Mouse (Mus musculus) heart, adult 2 months (tissue): ENCODE data around the gene Rnase9. TPM values are rescaled to one million over a fixed set of nuclear protein-coding genes. Genes with fewer than 3 reads are reported as not detected.

Source experiments
- DNase-seq, 2 experiments: peaks; one replicate each; pipeline ENCODE4 v3.0.0; 2021
- H3K27ac ChIP-seq: fragments of 200-600 bp; 2 replicates; pipeline ENCODE4 v1.8.1; 2022
- H3K27me3 ChIP-seq: fragments of 200-500 bp; 2 replicates; pipeline ENCODE4 v1.6.1; 2012; ENCODE audit warnings: mild to moderate bottlenecking, low read length, inconsistent platforms, mixed read lengths; ENCODE audit not compliant: control insufficient read depth, insufficient read depth
- H3K36me3 ChIP-seq: fragments of 200-500 bp; 2 replicates; pipeline ENCODE4 v1.6.1; 2012; ENCODE audit warnings: low read length, inconsistent platforms; ENCODE audit not compliant: control insufficient read depth, insufficient read depth
- H3K4me1 ChIP-seq: fragments of 200-500 bp; 2 replicates; pipeline ENCODE4 v1.6.1; 2011; ENCODE audit warnings: low read length; ENCODE audit not compliant: control insufficient read depth, insufficient read depth
- H3K4me3 ChIP-seq: fragments of 200-600 bp; 2 replicates; pipeline ENCODE4 v1.8.1; 2022
- H3K79me2 ChIP-seq: fragments of 200-500 bp; replicated peaks from 2 replicates; pipeline ENCODE4 v1.6.1; 2012; ENCODE audit warnings: mild to moderate bottlenecking, inconsistent platforms, low read length, moderate library complexity, mixed read lengths; ENCODE audit not compliant: control insufficient read depth, insufficient read depth
- H3K9ac ChIP-seq: fragments of 200-500 bp; 2 replicates; pipeline ENCODE4 v1.6.1; 2012; ENCODE audit warnings: low read depth, mild to moderate bottlenecking, control low read depth, inconsistent platforms, low read length, mixed read lengths
- CTCF ChIP-seq: fragments of 200-600 bp; IDR thresholded peaks from 2 replicates; pipeline ENCODE4 v1.8.1; 2022; ENCODE audit warnings: antibody characterized with exemption, mild to moderate bottlenecking, moderate library complexity
- EP300 ChIP-seq: fragments of 200-500 bp; IDR thresholded peaks from 2 replicates; pipeline ENCODE4 v1.6.1; 2011; ENCODE audit warnings: low read depth, low read length, control low read depth; ENCODE audit not compliant: insufficient read depth
- POLR2A ChIP-seq: fragments of 200-500 bp; IDR thresholded peaks from 2 replicates; pipeline ENCODE4 v1.6.1; 2011; ENCODE audit warnings: mild to moderate bottlenecking, low read depth, low read length, control low read depth; ENCODE audit not compliant: insufficient read depth
- WGBS: fragments of 180-500 bp; shearing (Covaris S2); methylation state at CpG from one replicate; pipeline ENCODE4 v1.1.7; 2018; 5-methylcytosine and 5-hydroxymethylcytosine counted together
- intact Hi-C: fragments of 180-260 bp; cut with DNase I; formaldehyde crosslinking; loops from one replicate; pipeline ENCODE4 v1.15.1; 2025
- polyA plus RNA-seq: library from polyadenylated mRNA; depleted of rRNA; stranded (reverse); fragments of >200 nt; gene quantifications from 2 replicates; pipeline ENCODE4 v1.2.3, GENCODE M21; 2012; rRNA removed
- total RNA-seq, 2 experiments: library from RNA; stranded (reverse); gene quantifications; 2 replicates each; pipeline ENCODE4 v1.2.3; 2021

Gene Rnase9
- total and polyA plus RNA-seq, 3 experiments, result not detected

DNA sequence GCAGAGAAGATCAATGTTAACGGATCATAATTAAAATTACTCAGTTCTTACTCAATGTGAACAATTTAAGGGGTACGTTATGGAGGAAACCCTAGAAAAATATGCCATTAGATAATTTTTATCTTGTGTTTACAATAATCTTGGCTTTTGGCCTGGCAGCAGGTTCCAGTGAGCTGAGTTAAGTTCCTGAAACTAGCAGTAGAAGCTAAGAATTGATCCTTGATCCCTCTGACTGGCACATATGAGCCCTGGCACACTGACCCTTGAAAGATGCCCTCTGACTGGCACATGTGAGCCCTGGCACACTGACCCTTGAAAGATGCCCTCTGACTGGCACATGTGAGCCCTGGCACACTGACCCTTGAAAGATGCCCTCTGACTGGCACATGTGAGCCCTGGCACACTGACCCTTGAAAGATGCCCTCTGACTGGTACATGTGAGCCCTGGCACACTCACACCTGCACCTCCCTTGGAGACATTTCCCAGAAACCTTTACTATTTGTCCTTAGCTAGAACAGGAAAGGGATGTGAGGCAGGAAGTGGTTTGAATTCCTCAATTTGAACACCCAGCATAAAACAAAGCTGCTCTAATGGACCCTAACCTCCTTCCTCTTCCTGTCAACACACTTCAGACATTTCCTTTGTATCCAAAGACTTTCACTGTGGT is 43.5 kb downstream of the Rnase9 start:
- H3K27me3 ChIP-seq, result no peaks in the 10 kb centered on the region
- no peak overlapping the region for H3K4me3 ChIP-seq
- DNase-seq, result peak in 1 of 2 experiments; percentile 25
- peaks cover 11% of the 10 kb centered on the region for H3K36me3 ChIP-seq
- H3K9ac ChIP-seq, result no peak overlapping the region
- intact Hi-C loops, result loop anchor here (1.0 to 2.0 kb wide), 3 partner anchors 10 to 67 kb away; partner anchors contain the start of gene Pnp
- H3K79me2 ChIP-seq, result no peaks in the 10 kb centered on the region
- WGBS, result 42% methylated on average over 2 of the region's 2 CpGs
- H3K4me1 ChIP-seq, result peaks cover 13% of the 10 kb centered on the region
- H3K27ac ChIP-seq, result peak overlapping the region; percentile 82
- TF ChIP-seq POLR2A (0 out of 2 replicates have a peak, but pooled peaks have one; percentile 18), CTCF (no peak), EP300 (no peak)

DNA sequence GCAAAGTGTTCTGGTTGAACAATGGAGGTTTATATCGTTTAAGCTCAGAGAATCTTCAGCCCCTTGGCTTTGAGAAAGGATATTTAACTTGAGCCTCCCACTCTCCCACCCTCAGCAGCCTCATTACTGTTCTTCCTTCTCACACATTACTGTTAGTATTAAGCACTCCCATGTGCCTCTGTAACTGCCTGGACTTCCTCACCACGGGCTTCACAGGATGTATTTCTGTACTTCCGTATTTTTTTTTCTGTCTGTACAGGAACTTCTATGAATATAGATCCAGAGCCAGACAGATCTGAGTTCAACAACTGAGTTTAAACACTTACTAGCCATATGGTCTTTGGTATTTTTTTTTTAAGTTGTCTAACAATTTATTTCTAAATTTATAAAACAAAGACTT is 44.6 kb downstream of the Rnase9 start:
- Histone ChIP-seq H3K27ac (peak overlapping the region; percentile 82), H3K27me3 (no peaks in the 10 kb centered on the region), H3K79me2 (no peaks in the 10 kb centered on the region), H3K4me3 (no peak overlapping the region), H3K36me3 (peaks cover 11% of the 10 kb centered on the region), H3K9ac (no peak overlapping the region), H3K4me1 (peaks cover 13% of the 10 kb centered on the region)
- 31% methylated on average over 3 of the region's 3 CpGs for WGBS
- DNase-seq, result no peak
- TF ChIP-seq EP300 (no peak), CTCF (no peak), POLR2A (no peak)
- intact Hi-C loops, result loop anchor here (2.0 kb wide), 1 partner anchor 14 kb away; no protein-coding TSS in a partner anchor

DNA sequence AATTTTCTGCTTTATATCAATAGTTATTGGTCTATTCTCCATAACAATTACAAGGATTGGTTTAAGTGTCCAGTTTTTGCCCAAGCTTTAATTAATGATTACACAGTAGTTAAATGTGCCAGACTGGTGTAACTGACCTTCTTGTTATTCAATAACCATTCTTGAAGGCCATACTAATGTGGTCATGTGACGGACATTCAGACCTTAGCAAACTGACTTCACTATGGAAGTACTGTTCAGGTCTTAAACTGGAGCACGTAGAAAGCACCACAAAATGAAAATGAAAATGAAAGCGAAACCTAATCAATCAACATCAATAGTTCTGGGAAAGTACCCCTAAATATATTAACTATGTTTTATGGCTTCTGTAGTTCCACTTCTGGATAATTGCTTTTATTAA is 50.6 kb downstream of the Rnase9 start:
- no peaks in the 10 kb centered on the region for H3K79me2 ChIP-seq
- DNase-seq, result no peak
- WGBS, result 73% methylated on average over 3 of the region's 3 CpGs
- H3K27ac ChIP-seq, result peak overlapping the region; percentile 26; the same call in 1 of the 2 replicates
- H3K4me1 ChIP-seq, result peaks cover 9% of the 10 kb centered on the region
- no peak overlapping the region for H3K9ac ChIP-seq
- no peak for TF ChIP-seq POLR2A
- TF ChIP-seq EP300, result no peak
- intact Hi-C loops, result no loop called here
- peaks cover 8% of the 10 kb centered on the region for H3K36me3 ChIP-seq
- H3K4me3 ChIP-seq, result no peak overlapping the region
- H3K27me3 ChIP-seq, result no peaks in the 10 kb centered on the region

Other genes with a start within 250 kb of the Rnase9 start
- gene Ccnb1ip1, start 234.1 kb downstream of the Rnase9 start, total RNA-seq, result not detected
- gene Ccnb1ip1, start 234.1 kb downstream of the Rnase9 start, polyA plus RNA-seq, result not detected in 2 replicates
- gene Parp2, start 234.0 kb downstream of the Rnase9 start, total RNA-seq, result 10 to 100 TPM; 14.7 to 15.6 TPM
- 12.5 and 23.2 TPM in 2 replicates for gene Parp2, start 234.0 kb downstream of the Rnase9 start, polyA plus RNA-seq
- gene Tep1, start 171.3 kb downstream of the Rnase9 start, total RNA-seq, result 10 to 100 TPM; 10.1 to 12.2 TPM
- gene Tep1, start 171.3 kb downstream of the Rnase9 start, polyA plus RNA-seq, result 11.9 and 14.7 TPM in 2 replicates
- 10 to 100 TPM; 22.3 to 25.8 TPM for gene Klhl33, start 144.4 kb downstream of the Rnase9 start, total RNA-seq
- gene Klhl33, start 144.4 kb downstream of the Rnase9 start, polyA plus RNA-seq, result 14.4 and 26.7 TPM in 2 replicates
- 10 to 100 TPM; 67.8 to 70.5 TPM for gene Osgep, start 117.0 kb downstream of the Rnase9 start, total RNA-seq
- 84.2 and 89.0 TPM in 2 replicates for gene Osgep, start 117.0 kb downstream of the Rnase9 start, polyA plus RNA-seq
- gene Apex1, start 116.9 kb downstream of the Rnase9 start, total RNA-seq, result 10 to 100 TPM; 23.2 to 27.4 TPM
- 18.8 and 31.6 TPM in 2 replicates for gene Apex1, start 116.9 kb downstream of the Rnase9 start, polyA plus RNA-seq
- gene Pip4p1, start 111.0 kb downstream of the Rnase9 start, total RNA-seq, result 10 to 100 TPM; 18.6 to 27.8 TPM
- 30.5 and 54.4 TPM in 2 replicates for gene Pip4p1, start 111.0 kb downstream of the Rnase9 start, polyA plus RNA-seq
- gene Pnp, start 110.8 kb downstream of the Rnase9 start, total RNA-seq, result 10 to 100 TPM; 14.4 to 18.1 TPM
- gene Pnp, start 110.8 kb downstream of the Rnase9 start, polyA plus RNA-seq, result 17.2 and 25.4 TPM in 2 replicates
- gene Gm49342, start 97.4 kb downstream of the Rnase9 start, total RNA-seq, result 10 to 100 TPM; 11.3 to 12.1 TPM
- gene Gm49342, start 97.4 kb downstream of the Rnase9 start, polyA plus RNA-seq, result 13.4 and 23.4 TPM in 2 replicates
- under 1 TPM; 0.52 to 0.75 TPM for gene Pnp2, start 85.9 kb downstream of the Rnase9 start, total RNA-seq
- 0.53 and 1.1 TPM in 2 replicates for gene Pnp2, start 85.9 kb downstream of the Rnase9 start, polyA plus RNA-seq
- gene Rnase10, start 34.1 kb downstream of the Rnase9 start, total RNA-seq, result under 1 TPM in 1 of 2 experiments, not detected in 1; 0.61 TPM
- gene Rnase10, start 34.1 kb downstream of the Rnase9 start, polyA plus RNA-seq, result 0.21 and 0.38 TPM in 2 replicates
- gene Rnase11, start 8.3 kb upstream of the Rnase9 start, total RNA-seq, result not detected
- not detected in 2 replicates for gene Rnase11, start 8.3 kb upstream of the Rnase9 start, polyA plus RNA-seq
- gene Rnase12, start 15.8 kb upstream of the Rnase9 start, total RNA-seq, result not detected
- gene Rnase12, start 15.8 kb upstream of the Rnase9 start, polyA plus RNA-seq, result not detected in 2 replicates
- not detected for gene Olfr750, start 32.6 kb upstream of the Rnase9 start, total RNA-seq
- not detected in 2 replicates for gene Olfr750, start 32.6 kb upstream of the Rnase9 start, polyA plus RNA-seq
- 10 to 100 TPM; 47.9 to 59.6 TPM for gene Rnase4, start 49.2 kb upstream of the Rnase9 start, total RNA-seq
- gene Rnase4, start 49.2 kb upstream of the Rnase9 start, polyA plus RNA-seq, result 90.9 and 123 TPM in 2 replicates
- 10 to 100 TPM in 1 of 2 experiments, 1 to 10 TPM in 1; 5.6 to 10.2 TPM for gene Ang, start 49.3 kb upstream of the Rnase9 start, total RNA-seq
- gene Ang, start 49.3 kb upstream of the Rnase9 start, polyA plus RNA-seq, result 10.8 and 12.1 TPM in 2 replicates
- gene Eddm3b, start 72.6 kb upstream of the Rnase9 start, total RNA-seq, result not detected
- not detected in 2 replicates for gene Eddm3b, start 72.6 kb upstream of the Rnase9 start, polyA plus RNA-seq
- gene Rnase6, start 82.0 kb upstream of the Rnase9 start, total RNA-seq, result under 1 TPM; 0.25 to 0.78 TPM
- gene Rnase6, start 82.0 kb upstream of the Rnase9 start, polyA plus RNA-seq, result 1.9 and 3.5 TPM in 2 replicates
- gene Rnase1, start 104.9 kb upstream of the Rnase9 start, total RNA-seq, result under 1 TPM; 0.42 to 0.84 TPM
- 0.53 and 0.76 TPM in 2 replicates for gene Rnase1, start 104.9 kb upstream of the Rnase9 start, polyA plus RNA-seq
- gene Rnase2b, start 120.4 kb upstream of the Rnase9 start, total RNA-seq, result not detected
- gene Rnase2b, start 120.4 kb upstream of the Rnase9 start, polyA plus RNA-seq, result not detected in 2 replicates
- gene Ang2, start 157.3 kb upstream of the Rnase9 start, total RNA-seq, result not detected
- not detected in 2 replicates for gene Ang2, start 157.3 kb upstream of the Rnase9 start, polyA plus RNA-seq
- not detected for gene Ear14, start 161.5 kb upstream of the Rnase9 start, total RNA-seq
- not detected in 2 replicates for gene Ear14, start 161.5 kb upstream of the Rnase9 start, polyA plus RNA-seq
- gene Rnase2a, start 214.2 kb upstream of the Rnase9 start, total RNA-seq, result under 1 TPM; 0.57 to 0.89 TPM
- not detected in 2 replicates for gene Rnase2a, start 214.2 kb upstream of the Rnase9 start, polyA plus RNA-seq